8 mouse cellular contexts compared by ENCODE assay signal in the genomic region with DNA sequence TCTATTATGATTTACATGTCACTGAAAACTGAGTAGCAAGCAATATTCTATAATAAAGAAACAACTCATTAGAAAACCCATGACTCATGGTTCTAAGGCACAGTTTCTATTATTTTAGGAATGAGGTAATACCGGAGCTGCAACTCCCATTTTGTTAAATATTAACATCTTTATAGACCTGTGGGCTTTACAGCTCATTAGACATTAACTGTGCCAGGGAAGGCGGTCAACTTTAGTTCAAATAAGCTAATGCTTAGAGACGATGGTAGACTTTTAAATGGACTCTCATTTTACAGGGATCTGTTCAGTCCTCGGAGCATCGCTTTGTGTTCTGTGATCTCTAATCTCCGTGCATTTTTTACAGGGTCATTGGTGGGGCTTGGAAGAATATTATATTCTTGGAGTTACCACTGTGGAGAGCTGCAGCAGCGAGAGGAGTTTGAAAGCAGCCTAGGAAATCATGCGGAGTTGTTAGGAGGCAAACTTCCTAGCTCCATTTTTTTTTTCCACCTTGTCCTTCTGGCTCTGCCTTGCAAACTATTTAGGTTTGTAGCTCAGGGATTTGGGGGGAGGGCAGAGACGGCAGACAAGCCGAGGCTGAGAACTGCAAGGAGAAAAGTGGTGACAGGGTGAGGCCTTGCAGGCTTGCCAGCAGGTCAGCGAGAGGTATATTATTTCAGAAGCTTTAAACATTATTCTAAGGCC.
DNase-seq lines count a peak whose midpoint lies in the region; ATAC-seq lines count a peak whose summit lies in the region.

No protein-coding gene starts in this region.

- DNase-seq in heart, adult 9 months (ENCODE audit: low spot score in 2 of 2), result no peak
- DNase-seq in intestine, embryonic 14.5 days (ENCODE audit: low spot score), result peak; percentile 65
- no peak for DNase-seq in liver, embryonic 13.5 days
- no peak for DNase-seq in left cerebral cortex, adult 11 months (ENCODE audit: low spot score)
- no peak for DNase-seq in testis, postnatal 10 days (ENCODE audit: low spot score)

- no peaks in the 10 kb centered on the region for H3K9me3 ChIP-seq in heart, embryonic 13.5 days
- H3K9me3 ChIP-seq in embryonic facial prominence, embryonic 15.5 days (replicated peaks), result no peaks in the 10 kb centered on the region
- no peaks in the 10 kb centered on the region for H3K9me3 ChIP-seq in intestine, embryonic 14.5 days (ENCODE audit: control insufficient read depth, low read length)
- no peaks in the 10 kb centered on the region for H3K9me3 ChIP-seq in liver, embryonic 13.5 days (replicated peaks)
- no peaks in the 10 kb centered on the region for H3K9me3 ChIP-seq in stomach, embryonic 14.5 days (ENCODE audit: control insufficient read depth, low read depth, low read length)

- ATAC-seq in heart, embryonic 13.5 days (ENCODE audit: extremely low read depth, insufficient number of reproducible peaks, low FRiP score, low TSS enrichment), result peak; percentile 61; the same call in 1 of the 2 replicates
- no peak for ATAC-seq in embryonic facial prominence, embryonic 15.5 days (ENCODE audit: insufficient number of reproducible peaks, low FRiP score, low TSS enrichment, low read depth)
- peak; percentile 88 for ATAC-seq in intestine, embryonic 14.5 days (replicated peaks; ENCODE audit: low FRiP score, low TSS enrichment, low read depth)
- peak; percentile 62; the same call in 1 of the 2 replicates for ATAC-seq in liver, embryonic 13.5 days (ENCODE audit: low read depth)
- peak; percentile 85 for ATAC-seq in stomach, embryonic 14.5 days (ENCODE audit: insufficient number of reproducible peaks, insufficient read depth, low FRiP score, low read depth)

- H3K9ac ChIP-seq in heart, embryonic 13.5 days, result peak overlapping the region; percentile 48
- H3K9ac ChIP-seq in embryonic facial prominence, embryonic 15.5 days, result no peak overlapping the region
- H3K9ac ChIP-seq in intestine, embryonic 14.5 days (ENCODE audit: low read length), result peak overlapping the region; percentile 22; the same call in 1 of the 2 replicates
- H3K9ac ChIP-seq in liver, embryonic 13.5 days, result no peak overlapping the region
- no peak overlapping the region; the same call in 1 of the 2 replicates for H3K9ac ChIP-seq in stomach, embryonic 14.5 days (replicated peaks; ENCODE audit: low read depth, low read length)

- peak overlapping the region; percentile 96 for H3K27ac ChIP-seq in heart, embryonic 13.5 days (replicated peaks)
- peak overlapping the region; percentile 34; the same call in 1 of the 2 replicates for H3K27ac ChIP-seq in embryonic facial prominence, embryonic 15.5 days (replicated peaks)
- H3K27ac ChIP-seq in intestine, embryonic 14.5 days (ENCODE audit: low read depth), result peak overlapping the region; percentile 92
- H3K27ac ChIP-seq in liver, embryonic 13.5 days, result peak overlapping the region; percentile 39
- H3K27ac ChIP-seq in stomach, embryonic 14.5 days (ENCODE audit: low read length), result peak overlapping the region; percentile 84

- H3K36me3 ChIP-seq in heart, embryonic 13.5 days, result no peaks in the 10 kb centered on the region
- no peaks in the 10 kb centered on the region for H3K36me3 ChIP-seq in embryonic facial prominence, embryonic 15.5 days
- H3K36me3 ChIP-seq in intestine, embryonic 14.5 days (ENCODE audit: control insufficient read depth, insufficient read depth, low read length), result no peaks in the 10 kb centered on the region
- no peaks in the 10 kb centered on the region for H3K36me3 ChIP-seq in liver, embryonic 13.5 days
- no peaks in the 10 kb centered on the region for H3K36me3 ChIP-seq in stomach, embryonic 14.5 days (ENCODE audit: control insufficient read depth, insufficient read depth, low read length)

- peak overlapping the region; percentile 63 for H3K4me2 ChIP-seq in heart, embryonic 13.5 days
- peak overlapping the region; percentile 33; the same call in 1 of the 2 replicates for H3K4me2 ChIP-seq in embryonic facial prominence, embryonic 15.5 days (replicated peaks)
- H3K4me2 ChIP-seq in intestine, embryonic 14.5 days (ENCODE audit: low read length), result peak overlapping the region; percentile 42
- H3K4me2 ChIP-seq in liver, embryonic 13.5 days, result peak overlapping the region; percentile 19
- peak overlapping the region; percentile 35; the same call in 1 of the 2 replicates for H3K4me2 ChIP-seq in stomach, embryonic 14.5 days (replicated peaks; ENCODE audit: low read depth, low read length)

- H3K4me3 ChIP-seq in heart, embryonic 13.5 days, result peak overlapping the region; percentile 29
- no peak overlapping the region for H3K4me3 ChIP-seq in embryonic facial prominence, embryonic 15.5 days (replicated peaks)
- H3K4me3 ChIP-seq in intestine, embryonic 14.5 days (ENCODE audit: low read depth, low read length), result peak overlapping the region; percentile 8; the same call in 1 of the 2 replicates
- no peak overlapping the region for H3K4me3 ChIP-seq in liver, embryonic 13.5 days (replicated peaks)
- H3K4me3 ChIP-seq in stomach, embryonic 14.5 days (ENCODE audit: low read depth, low read length), result no peak overlapping the region

- H3K27me3 ChIP-seq in heart, embryonic 13.5 days (replicated peaks), result no peaks in the 10 kb centered on the region
- no peaks in the 10 kb centered on the region for H3K27me3 ChIP-seq in embryonic facial prominence, embryonic 15.5 days
- H3K27me3 ChIP-seq in intestine, embryonic 14.5 days (replicated peaks; ENCODE audit: control insufficient read depth, insufficient read depth, low read length), result no peaks in the 10 kb centered on the region
- no peaks in the 10 kb centered on the region for H3K27me3 ChIP-seq in liver, embryonic 13.5 days
- H3K27me3 ChIP-seq in stomach, embryonic 14.5 days (ENCODE audit: control insufficient read depth, insufficient read depth, low read length), result no peaks in the 10 kb centered on the region

- H3K4me1 ChIP-seq in heart, embryonic 13.5 days, result peaks cover 19% of the 10 kb centered on the region
- H3K4me1 ChIP-seq in embryonic facial prominence, embryonic 15.5 days, result peaks cover 12% of the 10 kb centered on the region; the same call in 1 of the 2 replicates
- H3K4me1 ChIP-seq in intestine, embryonic 14.5 days (replicated peaks; ENCODE audit: control insufficient read depth, insufficient read depth, low read length), result peaks cover 12% of the 10 kb centered on the region
- H3K4me1 ChIP-seq in liver, embryonic 13.5 days (replicated peaks), result no peaks in the 10 kb centered on the region
- H3K4me1 ChIP-seq in stomach, embryonic 14.5 days (ENCODE audit: control insufficient read depth, insufficient read depth, low read length), result peaks cover 9% of the 10 kb centered on the region

- 22% methylated on average over 11 of the region's 11 CpGs for WGBS in heart, embryonic 13.5 days
- 30% methylated on average over 11 of the region's 11 CpGs for WGBS in embryonic facial prominence, embryonic 15.5 days
- WGBS in intestine, embryonic 14.5 days, result 13% methylated on average over 11 of the region's 11 CpGs
- 53% methylated on average over 11 of the region's 11 CpGs for WGBS in liver, embryonic 13.5 days (ENCODE audit: insufficient replicate concordance)
- WGBS in stomach, embryonic 14.5 days, result 11% methylated on average over 11 of the region's 11 CpGs

Comparison
In these comparisons a context has a peak if more than half of its experiments do, and no peak if none do; other contexts are left out.
1. H3K27ac ChIP-seq: peak in every context shown above with its lines; median percentile 96 in heart, embryonic 13.5 days; 92 in intestine, embryonic 14.5 days; 84 in stomach, embryonic 14.5 days; 39 in liver, embryonic 13.5 days; 34 in embryonic facial prominence, embryonic 15.5 days.
2. H3K4me3 ChIP-seq: peak in heart, embryonic 13.5 days (single experiment) and intestine, embryonic 14.5 days (single experiment); none in embryonic facial prominence, embryonic 15.5 days (single experiment), liver, embryonic 13.5 days (single experiment) and stomach, embryonic 14.5 days (single experiment).
3. H3K9ac ChIP-seq: peak in heart, embryonic 13.5 days (single experiment) and intestine, embryonic 14.5 days (single experiment); none in embryonic facial prominence, embryonic 15.5 days (single experiment), liver, embryonic 13.5 days (single experiment) and stomach, embryonic 14.5 days (single experiment).
4. Peak in every context shown above with its lines, with median percentiles within 50 percentile points of each other: H3K4me2 ChIP-seq.